Mouse (Mus musculus): ENCODE measurements around the gene Nabp2.
A peak's percentile ranks its signal among the peaks of the same experiment; 100 is the strongest.

The Nabp2 gene

DNA sequence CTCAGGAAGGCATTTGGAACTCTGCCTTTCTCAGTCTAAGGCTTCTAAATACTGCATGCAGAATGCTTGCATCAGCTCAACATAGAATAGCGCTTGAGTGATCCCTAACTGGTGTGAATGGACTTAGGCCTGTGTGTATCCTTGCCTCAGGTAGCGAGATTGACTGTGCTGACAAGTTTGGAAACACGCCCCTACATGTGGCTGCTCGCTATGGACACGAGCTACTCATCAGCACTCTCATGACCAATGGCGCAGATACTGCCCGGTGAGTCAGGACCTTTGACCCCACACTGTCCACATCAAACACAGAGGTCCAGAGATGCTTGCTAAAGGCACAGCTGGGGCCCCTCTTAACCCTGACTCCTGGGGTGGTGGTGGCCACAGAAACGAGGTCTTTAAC lies 28.8 kb downstream of the Nabp2 start:
- DNase-seq (ENCODE audit: low spot score): no peak

DNA sequence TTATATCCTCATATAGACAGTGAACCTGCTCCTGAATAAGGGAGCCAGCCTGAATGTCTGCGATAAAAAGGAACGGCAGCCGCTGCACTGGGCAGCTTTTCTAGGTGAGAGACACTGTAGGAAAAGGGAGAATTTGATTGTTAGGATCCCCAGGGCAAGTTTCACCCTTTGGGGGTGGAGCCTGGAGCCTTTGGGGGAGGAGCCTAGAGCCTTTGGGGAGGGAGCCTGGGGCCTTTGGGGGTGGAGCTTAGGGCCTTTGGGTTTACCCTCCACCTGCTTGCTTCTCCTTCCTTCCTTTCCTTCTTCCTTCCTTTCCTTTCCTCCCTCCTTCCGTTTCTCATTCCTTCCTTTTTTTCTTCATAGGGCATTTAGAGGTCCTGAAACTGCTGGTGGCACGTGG lies 30.7 kb downstream of the Nabp2 start:
- no peak for DNase-seq (ENCODE audit: low spot score)

DNA sequence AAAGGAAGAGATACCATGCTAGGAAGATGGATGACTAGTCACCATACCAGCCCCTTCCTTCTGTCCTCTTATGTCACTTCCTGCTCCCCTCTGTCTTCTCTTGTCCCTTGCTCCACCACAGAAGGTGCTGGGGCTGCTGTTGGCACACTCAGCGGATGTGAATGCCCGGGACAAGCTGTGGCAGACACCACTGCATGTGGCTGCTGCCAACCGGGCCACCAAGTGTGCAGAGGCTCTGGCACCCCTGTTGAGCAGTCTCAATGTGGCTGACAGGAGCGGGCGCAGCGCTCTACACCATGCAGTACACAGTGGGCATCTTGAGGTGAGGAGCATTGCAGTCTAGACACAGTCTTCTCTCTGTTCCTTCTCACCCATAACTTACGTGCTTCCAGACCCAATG lies 32.0 kb downstream of the Nabp2 start:
- DNase-seq (ENCODE audit: low spot score): no peak

DNA sequence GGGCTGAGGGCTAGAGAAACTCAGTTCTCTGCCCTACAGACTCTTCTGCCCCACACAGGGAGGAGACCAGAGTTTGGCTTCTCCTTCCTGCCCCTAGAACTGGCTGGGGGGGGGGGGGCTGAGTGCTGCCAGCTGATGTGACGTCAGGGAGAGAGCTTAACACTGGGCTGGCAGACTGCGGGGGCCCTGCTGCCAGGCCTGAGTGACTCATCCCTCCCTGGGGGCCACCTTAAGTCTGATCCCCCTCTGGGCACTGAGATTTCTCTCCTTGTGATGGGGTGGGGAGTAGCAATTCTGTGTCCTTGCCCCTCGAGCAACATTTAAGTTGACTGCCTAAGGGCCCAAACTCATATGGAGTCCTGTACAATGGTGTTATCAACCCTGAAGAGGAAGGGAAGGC lies 32.8 kb downstream of the Nabp2 start:
- no peak for DNase-seq (ENCODE audit: low spot score)

DNA sequence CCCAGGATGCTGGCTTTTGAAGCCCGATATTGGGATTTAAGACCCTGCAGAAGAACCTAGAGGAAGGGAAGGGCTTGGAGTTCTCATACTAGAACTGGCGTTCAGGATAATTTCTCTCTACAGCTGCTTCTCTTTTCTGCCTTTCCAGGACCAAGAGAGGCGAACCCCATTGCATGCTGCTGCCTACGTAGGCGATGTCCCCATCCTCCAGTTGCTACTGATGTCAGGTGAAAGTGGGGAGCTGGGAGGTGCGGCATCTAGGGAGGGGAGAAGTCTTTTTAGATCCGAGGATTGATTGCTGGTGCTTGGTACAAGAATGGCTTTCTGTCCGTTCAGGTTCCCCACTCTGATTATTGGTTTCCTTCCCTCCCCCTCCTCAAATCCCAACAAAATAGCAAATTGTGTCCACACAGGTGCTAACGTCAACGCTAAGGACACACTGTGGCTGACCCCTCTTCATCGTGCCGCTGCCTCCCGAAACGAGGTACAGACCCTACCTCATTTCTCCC lies 33.3 kb downstream of the Nabp2 start:
- DNase-seq (ENCODE audit: low spot score): no peak

DNA sequence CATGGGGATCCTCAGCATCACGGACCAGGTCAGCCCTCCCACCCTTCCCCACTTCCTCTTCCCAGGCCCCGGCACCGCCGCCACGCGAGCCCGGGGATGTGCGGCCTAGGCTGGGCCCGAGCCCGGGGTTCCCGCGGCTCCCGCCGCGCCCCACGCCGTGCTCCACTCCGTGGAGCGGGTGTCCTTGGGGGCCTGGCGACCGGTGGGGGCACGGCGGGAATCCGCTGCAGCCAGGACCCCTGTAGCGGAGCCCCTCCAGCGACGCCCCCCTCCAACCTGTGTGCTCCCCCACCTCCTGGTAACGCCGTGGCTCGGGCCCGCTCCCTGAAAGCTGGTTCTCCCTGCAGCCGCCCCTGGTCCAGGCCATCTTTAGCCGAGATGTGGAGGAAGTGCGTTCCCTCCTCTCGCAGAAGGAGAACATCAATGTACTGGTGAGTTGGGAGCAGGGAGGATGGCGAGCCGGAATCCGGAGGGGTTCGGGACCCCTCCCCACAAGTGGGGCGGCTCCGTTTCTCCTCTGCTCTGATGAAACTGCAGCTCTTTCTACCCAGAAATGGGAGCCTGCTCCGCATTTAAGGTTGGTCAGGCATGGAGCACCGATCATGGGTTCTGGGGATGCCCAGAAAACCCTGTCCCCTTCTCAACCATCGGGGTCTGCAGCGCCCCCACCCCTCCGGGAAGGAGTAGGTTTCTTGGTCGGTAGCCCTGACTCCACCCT lies 33.9 kb downstream of the Nabp2 start:
- DNase-seq (ENCODE audit: low spot score): no peak

DNA sequence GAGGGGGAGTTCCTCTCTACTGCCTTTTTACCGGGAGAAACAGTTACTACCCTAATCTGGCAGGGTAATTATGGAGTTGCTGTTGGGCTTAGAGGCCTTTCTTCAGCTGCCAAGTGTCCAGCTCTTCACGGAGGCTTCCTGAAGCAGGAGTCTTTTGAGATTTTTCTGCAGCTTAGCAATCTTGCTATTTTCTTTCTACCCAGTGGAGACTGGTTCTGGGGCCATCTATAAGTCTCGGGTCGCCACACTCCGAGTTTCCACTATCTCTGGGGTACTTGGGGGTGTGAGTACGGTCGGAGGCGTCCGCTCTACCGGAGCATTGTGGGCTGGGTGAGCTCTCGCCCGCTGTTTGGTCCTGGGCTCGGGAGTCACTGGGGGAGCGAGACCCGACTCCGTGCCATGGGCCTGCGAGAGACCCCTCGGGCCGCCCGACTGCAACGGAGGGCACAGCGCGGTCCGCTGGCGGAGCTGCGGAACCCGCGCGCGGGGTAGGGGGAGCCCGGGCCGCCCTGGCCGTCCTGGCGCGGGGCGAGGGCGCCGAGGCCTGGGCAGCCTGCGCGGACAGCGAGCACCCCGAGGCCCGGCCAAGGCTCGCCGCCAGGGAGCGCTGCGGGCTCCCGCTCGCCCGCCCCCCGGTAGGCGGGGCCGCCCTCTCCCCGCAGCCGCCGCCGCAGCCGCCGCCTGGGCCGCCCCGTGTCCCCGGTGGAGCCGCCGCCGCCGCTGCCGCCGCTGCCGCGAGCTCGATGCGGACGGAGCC lies 34.7 kb downstream of the Nabp2 start, which contains the start of gene Ankrd52:
Gene Ankrd52, plus strand, starts transcription at position 661 of the 757 bp plus-strand sequence.
- DNase-seq (ENCODE audit: low spot score): peak; percentile 41

DNA sequence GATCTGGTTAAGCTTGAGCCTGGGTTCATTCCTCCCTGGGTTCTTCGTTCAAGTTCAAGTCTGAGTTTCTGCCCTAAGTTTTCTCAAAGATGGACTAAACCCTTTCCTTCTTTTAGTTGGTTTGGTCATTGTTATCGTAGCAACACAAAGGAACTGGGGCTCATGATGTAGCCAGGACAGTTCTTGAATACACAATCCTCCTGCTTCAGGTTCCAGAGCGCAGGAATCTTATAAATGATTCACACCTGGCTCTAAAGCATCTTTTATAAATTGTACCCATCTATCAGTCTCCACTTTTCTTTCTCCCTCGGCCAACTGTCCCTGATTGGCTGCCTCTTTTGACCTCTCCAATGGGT lies 35.2 kb downstream of the Nabp2 start:
- DNase-seq (ENCODE audit: low spot score): no peak

DNA sequence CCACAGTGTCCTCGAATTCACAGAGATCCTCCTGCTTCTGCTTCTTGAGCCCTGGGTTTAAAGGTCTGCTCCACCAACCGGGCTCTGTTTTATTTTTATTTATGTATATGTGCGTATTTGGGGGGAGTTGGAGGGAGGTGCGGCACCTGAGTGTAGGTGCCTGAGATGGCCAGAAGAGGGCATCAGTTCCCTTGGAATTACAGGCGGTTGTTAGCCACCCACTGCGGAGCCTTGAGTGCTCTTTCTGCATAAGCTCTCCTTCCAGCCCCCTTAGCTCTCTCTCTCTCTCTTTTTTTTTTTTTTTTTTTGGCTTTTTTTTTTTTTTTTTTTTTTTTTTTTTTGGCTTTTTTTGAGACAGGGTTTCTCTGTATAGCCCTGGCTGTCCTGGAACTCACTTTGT lies 36.9 kb downstream of the Nabp2 start:
- DNase-seq (ENCODE audit: low spot score): no peak

DNA sequence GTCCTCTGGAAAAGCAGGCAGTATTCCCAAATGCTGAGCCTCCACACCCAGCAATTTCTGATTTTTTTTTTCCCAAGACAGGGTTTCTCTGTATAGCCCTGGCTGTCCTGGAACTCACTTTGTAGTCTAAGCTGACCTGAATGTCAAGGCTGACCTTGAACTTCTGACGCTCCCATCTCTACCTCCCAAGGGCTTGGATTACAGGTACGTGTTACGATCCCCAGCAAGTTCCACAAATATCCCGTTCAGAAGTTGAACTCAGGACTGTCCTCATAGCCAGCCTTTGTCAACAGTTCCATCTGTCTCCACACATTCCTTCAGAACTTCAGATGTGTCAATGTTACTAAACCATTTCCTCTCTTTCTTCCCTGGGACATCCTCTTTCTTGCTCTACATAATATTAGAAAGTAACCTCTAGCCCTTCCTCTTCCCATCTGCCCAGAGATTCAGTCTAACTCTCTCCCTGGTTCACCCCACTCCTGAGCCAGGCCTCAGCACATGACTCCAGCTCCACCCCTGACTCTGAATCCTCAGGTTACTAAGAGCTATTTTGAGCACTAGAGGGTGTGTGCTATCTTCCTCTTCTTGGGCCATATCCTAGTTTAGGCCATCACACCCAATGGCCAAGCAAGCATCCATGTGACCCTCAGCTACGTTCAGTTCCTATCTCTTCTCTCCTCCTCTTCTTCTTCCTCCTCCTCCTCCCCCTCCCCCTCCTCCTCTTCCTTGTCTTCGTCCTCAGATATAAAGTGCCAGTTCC lies 38.1 kb downstream of the Nabp2 start:
- DNase-seq (ENCODE audit: low spot score): no peak

DNA sequence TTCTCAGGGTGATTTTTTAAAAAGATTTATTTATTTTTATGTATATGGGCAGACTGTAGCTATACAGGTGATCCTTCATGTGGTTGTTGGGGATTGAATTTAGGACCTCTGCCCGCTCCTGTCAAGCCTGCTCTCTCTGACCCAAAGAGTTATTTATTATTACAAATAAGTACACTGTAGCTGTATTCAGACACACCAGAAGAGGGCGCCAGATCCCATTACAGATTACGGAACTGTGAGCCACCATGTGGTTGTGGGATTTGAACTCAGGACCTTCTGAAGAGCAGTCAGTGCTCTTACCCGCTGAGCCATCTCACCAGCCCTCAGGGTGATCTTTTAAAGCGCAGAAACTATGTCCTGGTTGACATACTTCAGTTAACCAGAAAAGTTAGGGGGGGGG lies 39.1 kb downstream of the Nabp2 start:
- DNase-seq (ENCODE audit: low spot score): no peak

DNA sequence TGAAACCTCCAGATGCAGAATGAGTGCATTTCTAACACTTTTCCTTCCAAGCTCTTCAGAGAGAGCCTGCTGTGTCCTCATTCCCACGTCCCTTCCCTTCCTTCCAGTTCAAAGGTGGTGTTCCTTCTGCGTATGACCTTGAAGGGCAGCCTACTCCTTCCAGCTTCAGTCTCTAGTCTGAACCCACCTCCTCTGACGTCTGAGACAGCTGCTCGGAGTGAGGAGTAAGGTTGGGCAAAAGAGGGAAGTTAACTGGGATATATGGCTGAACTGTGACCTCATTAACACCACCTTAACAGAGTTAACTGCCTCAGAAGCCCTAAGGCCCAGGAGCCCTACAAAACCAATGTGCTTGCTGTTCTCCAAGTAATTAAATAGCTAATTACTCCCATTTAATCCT lies 40.7 kb downstream of the Nabp2 start:
- no peak for DNase-seq (ENCODE audit: low spot score)

DNA sequence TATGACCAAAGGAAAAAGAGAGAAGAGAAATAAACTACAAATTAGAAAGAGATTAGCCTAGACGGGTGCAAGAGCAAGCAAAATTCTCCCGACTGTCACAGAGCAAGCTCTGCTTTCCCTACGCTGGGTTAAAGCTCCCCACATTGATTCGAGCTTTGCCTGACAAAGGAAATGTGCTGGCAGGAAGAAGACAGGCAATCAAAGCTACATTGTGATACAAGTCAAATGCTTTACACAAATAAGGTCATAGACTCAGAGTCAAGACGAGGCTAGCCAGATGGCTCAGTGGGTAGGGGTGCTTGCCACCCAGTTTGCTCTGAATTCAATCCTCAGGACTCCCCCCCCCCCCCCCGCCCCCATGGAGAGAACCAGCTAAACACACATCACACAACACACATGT lies 41.3 kb downstream of the Nabp2 start:
- no peak for DNase-seq (ENCODE audit: low spot score)

DNA sequence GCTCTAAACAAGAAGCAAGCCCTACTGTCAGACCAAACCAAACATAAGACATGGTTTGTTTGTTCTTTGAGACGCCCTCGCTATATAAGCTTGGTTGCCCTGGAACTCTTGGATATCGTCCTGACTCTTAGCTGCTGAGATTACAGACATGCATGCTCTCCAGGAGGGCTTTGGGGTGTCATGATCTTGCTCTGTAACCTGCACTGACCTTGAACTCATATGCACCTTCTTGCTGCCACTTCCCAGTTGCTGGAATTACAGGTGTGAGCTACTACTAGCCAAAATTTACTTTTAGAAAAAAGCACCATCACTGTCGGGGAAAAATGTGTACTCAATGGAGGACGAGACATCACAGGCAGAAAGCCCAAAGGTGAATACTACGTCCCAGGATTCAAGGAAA lies 41.7 kb downstream of the Nabp2 start:
- no peak for DNase-seq (ENCODE audit: low spot score)

DNA sequence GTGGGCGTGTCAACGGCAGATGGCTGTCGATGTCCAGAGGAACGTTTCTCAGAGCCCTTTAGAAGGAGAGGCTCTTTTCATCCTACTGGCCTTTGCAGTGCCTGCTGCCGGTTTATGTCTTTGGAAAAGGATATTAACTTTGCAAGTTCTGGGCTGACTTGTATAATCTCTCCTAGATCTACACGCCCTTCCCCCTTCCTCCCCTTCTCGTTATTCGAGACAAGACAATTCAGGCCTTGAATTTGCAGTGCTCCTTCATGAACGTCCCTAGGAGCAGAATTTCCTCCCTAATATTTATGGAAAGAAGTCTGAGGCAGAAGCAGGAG lies 42.1 kb downstream of the Nabp2 start:
- no peak for DNase-seq (ENCODE audit: low spot score)

DNA sequence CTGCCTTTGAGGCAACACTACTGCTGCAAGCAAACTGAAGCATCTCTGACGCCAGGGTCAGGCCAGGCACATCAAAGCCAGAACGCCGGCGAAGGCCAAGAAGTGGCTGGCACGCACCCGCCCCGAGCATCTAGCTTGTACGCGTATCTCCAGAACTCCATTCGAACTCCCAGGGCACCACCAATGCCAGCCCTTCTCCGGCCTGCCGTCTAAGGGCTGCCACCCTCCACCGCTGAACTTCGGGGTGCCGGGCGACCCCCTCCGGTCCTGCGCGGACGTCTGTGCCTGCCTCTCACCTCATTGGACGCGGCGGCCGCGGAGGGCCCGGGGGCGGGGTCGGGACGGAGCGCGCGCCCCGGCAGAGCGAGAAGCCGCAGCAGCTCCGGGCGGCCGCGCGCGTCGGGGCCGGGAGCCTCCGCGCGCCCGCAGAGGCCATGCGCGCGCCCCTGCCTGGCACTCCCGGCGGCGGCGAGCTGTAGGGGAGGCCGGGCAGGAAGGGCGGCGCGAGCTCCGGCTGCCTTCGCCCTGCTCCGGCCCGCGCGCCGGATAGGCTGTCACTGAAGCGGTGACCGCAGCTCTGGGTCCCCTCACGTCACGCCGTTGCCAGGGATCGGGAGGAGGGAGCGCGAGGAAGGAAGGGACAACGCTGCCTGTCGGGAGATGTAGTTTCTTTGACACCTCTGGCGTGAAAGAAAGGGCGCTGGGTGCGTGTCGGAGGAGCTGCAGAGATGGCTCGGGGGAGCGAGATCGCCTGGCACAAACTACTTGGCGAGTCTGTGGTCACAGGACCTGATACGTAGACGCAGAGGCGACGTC lies 42.7 kb downstream of the Nabp2 start, which contains the start of gene Coq10a:
Gene Coq10a, minus strand, starts transcription at position 596 of the 816 bp plus-strand sequence.
- DNase-seq (ENCODE audit: low spot score): peak; percentile 53

DNA sequence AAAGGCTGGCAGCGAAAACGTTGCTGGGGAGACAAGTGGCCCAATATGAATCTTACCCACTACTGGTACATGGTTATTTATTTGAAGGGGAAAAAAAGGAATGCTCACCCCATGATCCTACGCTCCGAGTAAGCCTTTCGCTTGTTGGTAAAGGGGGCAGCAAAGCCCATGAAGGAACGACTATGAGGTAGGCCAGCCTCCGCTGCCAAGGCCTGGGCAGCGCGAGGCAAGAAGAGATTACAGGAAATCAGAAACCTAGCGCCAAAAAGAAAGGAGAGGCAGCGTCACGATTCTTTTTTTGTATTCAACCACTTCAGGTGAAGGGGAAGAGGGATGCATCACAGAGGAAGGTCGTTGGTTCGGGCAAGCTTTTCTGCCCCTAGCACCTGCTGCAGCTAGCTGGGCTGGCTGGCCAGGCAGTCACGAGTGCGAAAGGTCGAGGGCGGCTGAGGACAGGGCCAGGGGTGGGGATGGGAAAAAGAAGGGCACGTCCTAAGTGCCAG lies 43.3 kb downstream of the Nabp2 start:
- no peak for DNase-seq (ENCODE audit: low spot score)

DNA sequence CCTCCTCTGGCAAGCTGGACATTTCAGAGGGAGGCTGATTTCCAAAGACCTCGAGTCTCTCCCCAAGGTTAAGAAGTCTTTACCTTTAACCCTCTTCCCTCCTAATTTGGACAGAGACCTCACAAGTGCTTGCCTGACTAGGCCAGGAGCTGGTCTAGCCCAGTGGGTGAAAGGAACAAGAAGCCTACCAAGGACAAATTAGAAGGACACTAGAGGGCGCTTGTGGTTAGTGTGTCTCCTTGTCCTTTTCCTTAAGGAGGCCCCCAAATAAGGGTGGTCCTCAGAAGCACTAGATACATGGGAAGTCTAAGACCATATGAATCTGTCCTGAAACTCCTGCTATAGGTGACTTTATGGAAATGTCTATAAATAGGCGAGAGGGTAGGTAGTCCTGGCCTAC lies 48.7 kb downstream of the Nabp2 start:
- no peak for DNase-seq (ENCODE audit: low spot score)

DNA sequence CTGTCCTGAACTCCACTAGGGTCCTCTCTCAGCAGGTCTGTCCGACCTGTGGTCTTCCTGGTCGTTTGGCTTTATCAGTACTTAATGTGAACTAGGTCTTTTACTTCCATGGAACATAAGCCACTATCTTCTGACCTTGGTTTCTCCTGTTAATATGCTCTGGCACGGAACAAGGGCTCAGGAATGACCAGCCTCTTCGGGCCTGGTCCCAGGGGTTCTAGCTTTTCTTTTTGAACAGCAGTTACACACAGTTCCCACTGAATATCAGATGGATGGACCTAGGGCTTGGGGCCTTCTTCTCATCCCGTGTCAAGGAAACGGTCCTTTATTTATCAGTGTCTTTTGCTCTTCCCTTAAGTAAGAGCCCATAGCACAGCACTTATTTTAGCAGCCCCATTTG lies 49.5 kb downstream of the Nabp2 start:
- DNase-seq (ENCODE audit: low spot score): no peak

DNA sequence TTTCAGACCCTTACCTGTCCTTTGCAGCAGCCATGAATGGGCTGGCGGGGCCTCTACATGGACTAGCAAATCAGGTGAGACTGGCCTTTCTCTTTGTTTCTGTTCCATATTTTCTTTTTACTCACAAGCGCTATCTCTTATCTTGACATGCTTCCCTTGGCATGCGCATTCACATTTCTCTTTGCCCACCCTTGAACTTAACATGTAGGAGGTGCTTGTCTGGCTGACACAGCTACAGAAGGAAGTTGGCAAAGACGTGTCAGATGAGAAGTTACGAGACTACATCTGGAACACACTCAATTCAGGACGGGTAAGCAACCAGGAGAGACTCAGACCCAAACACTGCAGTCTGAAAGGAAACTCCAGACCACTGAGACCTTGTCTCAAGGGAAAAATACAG lies 52.1 kb downstream of the Nabp2 start:
- DNase-seq (ENCODE audit: low spot score): no peak

DNA sequence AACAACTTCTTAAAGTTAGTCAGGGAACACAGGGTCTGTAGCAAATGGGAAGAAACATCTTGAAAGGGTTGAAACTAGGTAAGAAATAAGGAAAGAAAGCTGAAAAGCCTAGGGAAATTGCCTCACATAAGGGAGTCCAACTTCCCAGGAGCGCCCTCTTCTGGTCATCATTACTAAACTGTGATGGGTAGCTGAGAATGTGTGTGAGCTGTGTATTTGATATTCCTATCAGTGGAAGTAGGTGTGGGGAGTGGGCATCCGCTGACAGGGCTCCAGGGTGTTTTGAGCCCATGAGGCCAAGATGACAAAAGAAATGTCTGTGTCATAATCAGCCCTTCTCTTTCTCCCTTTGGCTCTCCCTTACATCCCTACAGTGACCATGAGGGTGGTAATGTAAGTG lies 52.5 kb downstream of the Nabp2 start:
- DNase-seq (ENCODE audit: low spot score): no peak

Measured in urinary bladder, postnatal 10 days (tissue).